Mouse (Mus musculus) liver, embryonic 14.5 days (tissue): ENCODE data around the gene Olfr307. TPM values are rescaled to one million over a fixed set of nuclear protein-coding genes. Genes with fewer than 3 reads are reported as not detected.
"Not testable (repeated sequence)": the region's sequence is repeated elsewhere in the genome, so short reads cannot be mapped to it uniquely, and the experiment has no call there.

ENCODE experiments used
- ATAC-seq: fragments of 200-750 bp; cut with Nextera tagmentation; 2 replicates; pipeline ENCODE4 v1.8.0; 2017; ENCODE audit warnings: moderate number of reproducible peaks, mild to moderate bottlenecking, moderate library complexity; ENCODE audit not compliant: insufficient read depth
- DNase-seq, 3 experiments: peaks; one replicate each; pipeline ENCODE4 v3.0.0-alpha.2; 2012 to 2013; ENCODE audit warnings: low read depth in 3 of 3, low spot score in 3 of 3
- H3K27ac ChIP-seq: fragments of 300-500 bp; sonication (generic); 2 replicates; pipeline ENCODE4 v1.5.1; 2014; ENCODE audit warnings: moderate library complexity, mild to moderate bottlenecking, control low read depth, inconsistent platforms
- H3K27me3 ChIP-seq: fragments of 300-500 bp; sonication (generic); 2 replicates; pipeline ENCODE4 v1.6.1; 2014; ENCODE audit warnings: mild to moderate bottlenecking, low read length, moderate library complexity; ENCODE audit not compliant: control insufficient read depth, insufficient read depth
- H3K36me3 ChIP-seq: fragments of 300-500 bp; sonication (generic); replicated peaks from 2 replicates; pipeline ENCODE4 v1.6.1; 2014; ENCODE audit warnings: low read depth; ENCODE audit not compliant: control insufficient read depth, insufficient read depth
- H3K4me1 ChIP-seq, 2 experiments: fragments of 200-500 bp in 1 of 2; fragments of 300-500 bp in 1 of 2; sonication (generic) in 1 of 2; replicated peaks; 2 replicates each; pipeline ENCODE4 v1.6.1; 2012 to 2014; ENCODE audit warnings: antibody characterized with exemption in 1 of 2, inconsistent platforms in 1 of 2, low read length in 1 of 2; ENCODE audit not compliant: control insufficient read depth in 2 of 2, insufficient read depth in 2 of 2
- H3K4me2 ChIP-seq: fragments of 300-500 bp; sonication (generic); 2 replicates; pipeline ENCODE4 v1.6.1; 2014; ENCODE audit warnings: low read depth, mild to moderate bottlenecking, control low read depth, moderate library complexity
- H3K4me3 ChIP-seq, 2 experiments: fragments of 200-500 bp in 1 of 2; fragments of 300-500 bp in 1 of 2; sonication (generic) in 1 of 2; 2 replicates each; pipeline ENCODE4 v1.5.1; 2012 to 2014; ENCODE audit warnings: low read depth in 2 of 2, low read length in 2 of 2, mild to moderate bottlenecking in 2 of 2, control low read depth in 1 of 2, inconsistent platforms in 1 of 2, moderate library complexity in 1 of 2; ENCODE audit not compliant: insufficient read depth in 1 of 2
- H3K9ac ChIP-seq: fragments of 300-500 bp; sonication (generic); replicated peaks from 2 replicates; pipeline ENCODE4 v1.6.1; 2014; ENCODE audit warnings: mild to moderate bottlenecking, control low read depth, moderate library complexity
- H3K9me3 ChIP-seq: fragments of 300-500 bp; sonication (generic); 2 replicates; pipeline ENCODE4 v1.6.1; 2016; ENCODE audit warnings: low read length, mixed read lengths; ENCODE audit not compliant: control insufficient read depth
- CTCF ChIP-seq: IDR thresholded peaks from 2 replicates; pipeline ENCODE4 v1.5.1; 2016; ENCODE audit warnings: antibody characterized with exemption, low read depth, control low read depth
- EP300 ChIP-seq: IDR thresholded peaks from 2 replicates; pipeline ENCODE4 v1.6.1; 2016; ENCODE audit warnings: antibody characterized with exemption, low read depth
- WGBS: fragments of 180-500 bp; shearing (Covaris S2); extraction: QIAGEN DNeasy Blood & Tissue Kit; methylation state at CpG from one replicate; pipeline ENCODE4 v1.1.7; 2014; ENCODE audit not compliant: insufficient replicate concordance; 5-methylcytosine and 5-hydroxymethylcytosine counted together
- polyA plus RNA-seq, 2 experiments: library from polyadenylated mRNA; depleted of rRNA in 1 of 2; stranded (reverse) in 1 of 2; unstranded in 1 of 2; fragments of >200 nt; fragmentation: Nextera tagmentation in 1 of 2; extraction: Ambion mirVana in 1 of 2; gene quantifications; 2 replicates each; pipeline versions ENCODE4 v1.2.1 to v1.2.3; 2012 to 2014

Gene Olfr307
- not detected in 2 replicates for polyA plus RNA-seq (2012; rRNA removed)
- not detected in 2 replicates for polyA plus RNA-seq (2014; fragmentation: Nextera tagmentation; extraction: Ambion mirVana)

DNA sequence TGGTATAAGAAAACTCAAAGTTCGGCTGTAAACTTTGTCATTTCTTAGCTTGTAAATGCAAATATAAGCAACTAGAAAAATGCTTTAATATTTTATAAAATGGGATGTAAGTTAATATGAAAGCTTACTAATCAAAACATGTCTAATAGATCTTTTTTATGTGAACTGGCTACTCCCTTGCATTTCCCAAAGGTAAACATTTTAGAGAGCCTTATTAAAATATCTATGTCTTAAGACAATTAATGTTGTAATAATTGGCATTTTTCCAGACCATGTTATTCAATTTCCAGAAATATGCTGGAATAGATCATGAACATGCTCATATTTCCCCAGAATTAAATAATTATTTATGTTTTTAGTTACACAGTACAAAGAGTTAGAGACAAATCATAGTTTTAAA is at the start of gene Olfr307:
Gene Olfr307, minus strand, starts transcription at position 101 of the 400 bp plus-strand sequence.
- TF ChIP-seq CTCF (no peak), EP300 (no peak)
- Histone ChIP-seq H3K27me3 (no peaks in the 10 kb centered on the region), H3K9ac (no peak within 1 kb of the TSS), H3K36me3 (no peaks in the 10 kb centered on the region), H3K4me3 (no peak within 1 kb of the TSS), H3K4me1 (no peaks in the 10 kb centered on the region), H3K9me3 (no peaks in the 10 kb centered on the region), H3K27ac (no peak within 1 kb of the TSS), H3K4me2 (no peak within 1 kb of the TSS)
- no peak for ATAC-seq
- no peak for DNase-seq
- 49% methylated on average over 1 of the region's 1 CpGs for WGBS

DNA sequence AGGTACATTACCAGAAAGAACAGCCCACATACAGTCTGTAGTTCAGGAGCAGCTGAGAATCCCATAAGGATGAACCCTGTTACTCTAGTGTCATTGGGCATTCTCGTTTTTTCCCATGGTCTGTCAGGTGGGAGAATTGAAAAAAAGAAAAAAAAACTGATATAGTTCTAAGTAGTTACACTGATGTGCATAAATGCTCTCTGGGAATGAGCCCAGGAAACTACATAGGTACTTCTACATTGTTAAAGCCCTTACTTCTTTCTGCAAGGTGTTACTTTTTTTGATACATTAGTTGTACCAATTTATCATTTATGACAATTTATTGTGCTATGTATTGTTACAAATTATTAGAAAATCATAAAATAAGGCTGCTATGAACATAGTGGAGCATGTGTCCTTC is 49.2 kb upstream of the Olfr307 start, which contains the start of gene Olfr304:
Gene Olfr304, minus strand, starts transcription at position 101 of the 400 bp plus-strand sequence.
- DNase-seq (no peak), ATAC-seq (no peak)
- Histone ChIP-seq H3K9ac (no peak within 1 kb of the TSS), H3K36me3 (no peaks in the 10 kb centered on the region), H3K4me2 (no peak within 1 kb of the TSS), H3K27ac (no peak within 1 kb of the TSS), H3K27me3 (no peaks in the 10 kb centered on the region), H3K4me1 (no peaks in the 10 kb centered on the region), H3K9me3 (no peaks in the 10 kb centered on the region), H3K4me3 (no peak within 1 kb of the TSS)
- no peak for TF ChIP-seq CTCF
- TF ChIP-seq EP300, result no peak
- 33% methylated on average over 1 of the region's 1 CpGs for WGBS

DNA sequence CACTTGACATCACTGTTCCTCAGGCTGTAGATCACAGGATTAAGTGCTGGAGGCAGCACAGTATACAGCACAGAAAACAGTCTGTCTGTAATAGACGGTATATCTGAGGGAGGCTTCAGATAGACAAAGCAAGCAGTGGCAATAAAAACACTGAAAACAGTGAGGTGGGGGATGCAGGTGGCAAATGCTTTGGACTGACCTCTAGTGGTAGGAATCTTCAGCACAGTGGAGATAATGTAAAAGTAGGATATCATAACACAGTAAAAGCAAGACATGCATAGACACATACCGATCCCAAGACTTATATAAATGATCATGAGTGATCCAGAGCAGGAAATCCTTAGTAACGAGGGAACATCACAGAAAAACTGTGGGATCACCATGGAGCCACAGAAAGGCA is 48.4 kb upstream of the Olfr307 start:
- no peaks in the 10 kb centered on the region for H3K4me1 ChIP-seq
- WGBS, result 48% methylated on average over 3 of the region's 3 CpGs
- TF ChIP-seq CTCF, result no peak
- TF ChIP-seq EP300, result no peak

GRCm38 (mm10) chr7:86366828-86367227 is 29.4 kb upstream of the Olfr307 start, which contains the start of gene Olfr305:
Olfr305 (minus strand) TSS chr7:86366928.
- Histone ChIP-seq H3K27me3 (no peaks in the 10 kb centered on the region), H3K9ac (no peak within 1 kb of the TSS), H3K4me2 (no peak within 1 kb of the TSS), H3K27ac (no peak within 1 kb of the TSS), H3K4me1 (no peaks in the 10 kb centered on the region), H3K9me3 (no peaks in the 10 kb centered on the region), H3K36me3 (no peaks in the 10 kb centered on the region), H3K4me3 (no peak within 1 kb of the TSS)
- 63% methylated on average over 1 of the region's 1 CpGs for WGBS
- no peak for DNase-seq
- no peak for TF ChIP-seq EP300
- no peak for TF ChIP-seq CTCF
- ATAC-seq, result no peak

More for the DNA sequence above, 48.4 kb upstream of the Olfr307 start:
- no peaks in the 10 kb centered on the region for H3K9me3 ChIP-seq
- no peaks in the 10 kb centered on the region for H3K36me3 ChIP-seq
- DNase-seq (no peak), ATAC-seq (no peak)
- H3K27ac ChIP-seq, result no peak overlapping the region
- H3K9ac ChIP-seq, result no peak overlapping the region
- no peaks in the 10 kb centered on the region for H3K27me3 ChIP-seq
- H3K4me2 ChIP-seq, result no peak overlapping the region
- no peak overlapping the region for H3K4me3 ChIP-seq

DNA sequence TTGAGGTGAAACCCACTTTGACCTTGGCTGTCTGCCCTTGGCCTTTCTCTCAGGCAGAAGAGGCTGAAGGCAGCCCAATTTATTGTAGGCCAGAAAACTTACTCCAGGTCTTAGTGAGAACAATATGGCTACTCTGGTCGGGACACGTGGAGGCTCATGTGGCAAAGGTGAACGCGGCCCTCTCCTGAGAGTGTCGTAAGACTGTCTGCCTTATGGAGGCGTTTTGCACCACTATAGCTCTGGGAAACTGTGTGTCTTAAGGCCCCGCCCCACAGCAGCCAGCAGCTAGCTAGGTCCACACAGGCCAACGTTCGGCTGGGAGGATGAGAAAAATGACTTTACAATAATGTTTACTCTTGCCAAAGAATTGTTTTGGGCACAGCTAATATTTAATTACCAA is 8.9 kb upstream of the Olfr307 start:
- not testable (repeated sequence) for H3K4me3 ChIP-seq, H3K36me3 ChIP-seq, H3K9ac ChIP-seq, H3K9me3 ChIP-seq, H3K27me3 ChIP-seq, ATAC-seq, H3K27ac ChIP-seq, DNase-seq, H3K4me2 ChIP-seq, H3K4me1 ChIP-seq
- WGBS, result 77% methylated on average over 9 of the region's 9 CpGs
